Mouse (Mus musculus): ENCODE results near the gene Brinp1.

- TF ChIP-seq CTCF (IDR thresholded peaks at IDR 0.05; ENCODE audit: low read depth, low read length) (no peak), POLR2A (IDR thresholded peaks at IDR 0.05; ENCODE audit: borderline replicate concordance, low read depth, low read length) (no peak)
Measured at GRCm38 (mm10) chr4:68801923-68802855, 152.0 kb downstream of the Brinp1 start.

Measured in bone marrow macrophage, adult 2 months (primary cell).